Mouse (Mus musculus): ENCODE results near the gene Tmem204.
A peak's percentile ranks its signal among the peaks of the same experiment; 100 is the strongest.

- TF ChIP-seq CTCF (IDR thresholded peaks at IDR 0.05; ENCODE audit: low read depth): peak; percentile 48
- TF ChIP-seq EP300 (IDR thresholded peaks at IDR 0.05; ENCODE audit: low read depth): no peak
Measured at GRCm38 (mm10) chr17:25090450-25090849, 7.1 kb upstream of the Tmem204 start.

Measured in liver, postnatal 0 days (tissue).